Mouse (Mus musculus): ENCODE results near the gene Xdh.

GRCm38 (mm10) chr17:73853041-73853440, 97.0 kb downstream of the Xdh start:
- TF ChIP-seq SRF (IDR thresholded peaks at IDR 0.05; ENCODE audit: control insufficient read depth, insufficient read length, low read depth) (no peak), MYOG (IDR thresholded peaks at IDR 0.05; ENCODE audit: control insufficient read depth in 1 of 3, insufficient read depth in 1 of 3, insufficient read length in 2 of 3, low read depth in 2 of 3) (no peak), POLR2A (IDR thresholded peaks at IDR 0.05; ENCODE audit: insufficient read length, low read depth) (no peak), USF1 (IDR thresholded peaks at IDR 0.05; ENCODE audit: low read depth) (no peak), MAX (IDR thresholded peaks at IDR 0.05; ENCODE audit: low read depth) (no peak), TCF12 (IDR thresholded peaks at IDR 0.05; ENCODE audit: insufficient read depth, poor library complexity, severe bottlenecking) (no peak)
